Mouse (Mus musculus) hindbrain, embryonic 10.5 days (tissue): ENCODE measurements around the gene Nphp1. TPM values are rescaled to one million over a fixed set of nuclear protein-coding genes. Genes with fewer than 3 reads are reported as not detected.
A peak's percentile ranks its signal among the peaks of the same experiment; 100 is the strongest.

ENCODE experiments used
- DNase-seq: peaks from one replicate; pipeline ENCODE4 v3.0.0-alpha.2; 2017; ENCODE audit warnings: low spot score
- H3K27ac ChIP-seq: fragments of 300-500 bp; sonication (generic); 2 replicates; pipeline ENCODE4 v1.5.1; 2016; ENCODE audit warnings: mild to moderate bottlenecking, moderate library complexity
- H3K27me3 ChIP-seq: fragments of 300-500 bp; sonication (generic); 2 replicates; pipeline ENCODE4 v1.6.1; 2016; ENCODE audit warnings: mild to moderate bottlenecking; ENCODE audit not compliant: poor library complexity, insufficient read depth, severe bottlenecking
- H3K36me3 ChIP-seq: fragments of 300-500 bp; sonication (generic); 2 replicates; pipeline ENCODE4 v1.6.1; 2016; ENCODE audit warnings: mild to moderate bottlenecking, moderate library complexity
- H3K4me1 ChIP-seq: fragments of 300-500 bp; sonication (generic); replicated peaks from 2 replicates; pipeline ENCODE4 v1.6.1; 2016; ENCODE audit warnings: mild to moderate bottlenecking
- H3K4me3 ChIP-seq: fragments of 300-500 bp; sonication (generic); 2 replicates; pipeline ENCODE4 v1.5.1; 2016; ENCODE audit warnings: mild to moderate bottlenecking, moderate library complexity
- H3K9me3 ChIP-seq: fragments of 300-500 bp; sonication (generic); 2 replicates; pipeline ENCODE4 v1.6.1; 2016; ENCODE audit warnings: mild to moderate bottlenecking, moderate library complexity
- WGBS: fragments of 180-500 bp; shearing (Covaris S2); methylation state at CpG from one replicate; pipeline ENCODE4 v1.1.7; 2016; 5-methylcytosine and 5-hydroxymethylcytosine counted together
- polyA plus RNA-seq: library from polyadenylated mRNA; unstranded; fragments of >200 nt; fragmentation: Nextera tagmentation; extraction: Ambion mirVana; gene quantifications from 2 replicates; pipeline ENCODE4 v1.2.1, GENCODE M21; 2016

Gene Nphp1
- 34.4 and 39.3 TPM in 2 replicates for polyA plus RNA-seq

GRCm38 (mm10) chr2:127788440-127789116 is at the start of gene Nphp1:
Gene Nphp1, minus strand, starts transcription at chr2:127788897.
- Histone ChIP-seq H3K27me3 (no peaks in the 10 kb centered on the region), H3K4me3 (peak within 1 kb of the TSS; percentile 77), H3K4me1 (peaks cover 36% of the 10 kb centered on the region), H3K9me3 (no peaks in the 10 kb centered on the region), H3K27ac (peak within 1 kb of the TSS; percentile 94), H3K36me3 (no peaks in the 10 kb centered on the region)
- under 1% methylated on average over 40 of the region's 40 CpGs for WGBS
- peak; percentile 88 for DNase-seq

- no peak overlapping the region for H3K4me3 ChIP-seq
- H3K27ac ChIP-seq, result no peak overlapping the region
- H3K27me3 ChIP-seq, result peaks cover 6% of the 10 kb centered on the region; the same call in 1 of the 2 replicates
- H3K9me3 ChIP-seq, result no peaks in the 10 kb centered on the region
- peaks cover 25% of the 10 kb centered on the region for H3K4me1 ChIP-seq
- DNase-seq, result peak; percentile 5
- peaks cover 13% of the 10 kb centered on the region for H3K36me3 ChIP-seq
- WGBS, result 22% methylated on average over 2 of the region's 2 CpGs
These were observed 44.1 kb upstream of the Nphp1 start for GRCm38 (mm10) chr2:127832833-127833190.

GRCm38 (mm10) chr2:127832103-127832832 is 43.6 kb upstream of the Nphp1 start:
- H3K27me3 ChIP-seq, result 0 out of 2 replicates have a peak, but pooled peaks cover 3% of the 10 kb centered on the region
- H3K36me3 ChIP-seq, result peaks cover 19% of the 10 kb centered on the region
- WGBS, result 44% methylated on average over 11 of the region's 11 CpGs
- H3K9me3 ChIP-seq, result no peaks in the 10 kb centered on the region
- H3K4me3 ChIP-seq, result peak overlapping the region; percentile 82
- DNase-seq, result no peak
- H3K4me1 ChIP-seq, result peaks cover 25% of the 10 kb centered on the region
- peak overlapping the region; percentile 89 for H3K27ac ChIP-seq

GRCm38 (mm10) chr2:127831401-127832102 is 42.9 kb upstream of the Nphp1 start, which contains the start of gene Bub1:
Gene Bub1, minus strand, starts transcription at chr2:127831865.
- Histone ChIP-seq H3K4me1 (peaks cover 25% of the 10 kb centered on the region), H3K27ac (peak within 1 kb of the TSS; percentile 89), H3K36me3 (peaks cover 26% of the 10 kb centered on the region), H3K9me3 (no peaks in the 10 kb centered on the region), H3K27me3 (0 out of 2 replicates have a peak, but pooled peaks cover 3% of the 10 kb centered on the region), H3K4me3 (peak within 1 kb of the TSS; percentile 82)
- under 1% methylated on average over 56 of the region's 56 CpGs for WGBS
- DNase-seq, result peak; percentile 95

- Histone ChIP-seq H3K4me1 (peaks cover 36% of the 10 kb centered on the region), H3K9me3 (no peaks in the 10 kb centered on the region), H3K36me3 (no peaks in the 10 kb centered on the region), H3K27ac (peak within 1 kb of the TSS; percentile 97), H3K4me3 (peak within 1 kb of the TSS; percentile 79), H3K27me3 (no peaks in the 10 kb centered on the region)
- 2% methylated on average over 37 of the region's 37 CpGs for WGBS
- DNase-seq, result peak; percentile 91
These were observed 3.4 kb upstream of the Nphp1 start, which contains the start of gene Mtln for GRCm38 (mm10) chr2:127791919-127792603. Gene Mtln, minus strand, starts transcription at chr2:127792488.

GRCm38 (mm10) chr2:127789651-127790270 is 1.1 kb upstream of the Nphp1 start:
- DNase-seq, result no peak
- H3K27me3 ChIP-seq, result no peaks in the 10 kb centered on the region
- H3K9me3 ChIP-seq, result no peaks in the 10 kb centered on the region
- peak overlapping the region; percentile 77 for H3K4me3 ChIP-seq
- peaks cover 36% of the 10 kb centered on the region for H3K4me1 ChIP-seq
- 20% methylated on average over 9 of the region's 9 CpGs for WGBS
- no peaks in the 10 kb centered on the region for H3K36me3 ChIP-seq
- H3K27ac ChIP-seq, result peak overlapping the region; percentile 94; the same call in 1 of the 2 replicates

GRCm38 (mm10) chr2:127789138-127789537 is 441 bp upstream of the Nphp1 start:
- Histone ChIP-seq H3K9me3 (no peaks in the 10 kb centered on the region), H3K4me3 (peak overlapping the region; percentile 77), H3K27ac (peak overlapping the region; percentile 94), H3K36me3 (no peaks in the 10 kb centered on the region), H3K4me1 (peaks cover 36% of the 10 kb centered on the region), H3K27me3 (no peaks in the 10 kb centered on the region)
- DNase-seq, result peak; percentile 39
- 6% methylated on average over 11 of the region's 11 CpGs for WGBS

GRCm38 (mm10) chr2:127787226-127787625 is 1.5 kb downstream of the Nphp1 start:
- no peaks in the 10 kb centered on the region for H3K9me3 ChIP-seq
- DNase-seq, result no peak
- H3K4me3 ChIP-seq, result no peak overlapping the region
- no peaks in the 10 kb centered on the region for H3K36me3 ChIP-seq
- H3K27ac ChIP-seq, result no peak overlapping the region
- peaks cover 36% of the 10 kb centered on the region for H3K4me1 ChIP-seq
- no peaks in the 10 kb centered on the region for H3K27me3 ChIP-seq
- 95% methylated on average over 5 of the region's 5 CpGs for WGBS

- Histone ChIP-seq H3K27ac (no peak overlapping the region), H3K27me3 (no peaks in the 10 kb centered on the region), H3K4me3 (no peak overlapping the region), H3K4me1 (peaks cover 12% of the 10 kb centered on the region), H3K36me3 (peaks cover 52% of the 10 kb centered on the region), H3K9me3 (no peaks in the 10 kb centered on the region)
- 89% methylated on average over 5 of the region's 5 CpGs for WGBS
- DNase-seq, result no peak
These were observed 10.2 kb downstream of the Nphp1 start for GRCm38 (mm10) chr2:127778451-127778850.

- no peaks in the 10 kb centered on the region for H3K9me3 ChIP-seq
- H3K36me3 ChIP-seq, result peaks cover 78% of the 10 kb centered on the region
- no peak overlapping the region for H3K4me3 ChIP-seq
- no peak overlapping the region for H3K27ac ChIP-seq
- no peaks in the 10 kb centered on the region for H3K27me3 ChIP-seq
- 86% methylated on average over 3 of the region's 3 CpGs for WGBS
- no peak for DNase-seq
- H3K4me1 ChIP-seq, result peaks cover 12% of the 10 kb centered on the region
These were observed 13.7 kb downstream of the Nphp1 start for GRCm38 (mm10) chr2:127775013-127775412.

- 37% methylated on average over 1 of the region's 1 CpGs for WGBS
- H3K9me3 ChIP-seq, result no peaks in the 10 kb centered on the region
- H3K36me3 ChIP-seq, result peaks cover 79% of the 10 kb centered on the region
- DNase-seq, result no peak
- no peak overlapping the region for H3K4me3 ChIP-seq
- H3K4me1 ChIP-seq, result peaks cover 12% of the 10 kb centered on the region
- peak overlapping the region; percentile 71 for H3K27ac ChIP-seq
- no peaks in the 10 kb centered on the region for H3K27me3 ChIP-seq
These were observed 14.1 kb downstream of the Nphp1 start for GRCm38 (mm10) chr2:127774578-127774941.
